ENCODE assay signal across 8 mouse cellular contexts in the genomic region with DNA sequence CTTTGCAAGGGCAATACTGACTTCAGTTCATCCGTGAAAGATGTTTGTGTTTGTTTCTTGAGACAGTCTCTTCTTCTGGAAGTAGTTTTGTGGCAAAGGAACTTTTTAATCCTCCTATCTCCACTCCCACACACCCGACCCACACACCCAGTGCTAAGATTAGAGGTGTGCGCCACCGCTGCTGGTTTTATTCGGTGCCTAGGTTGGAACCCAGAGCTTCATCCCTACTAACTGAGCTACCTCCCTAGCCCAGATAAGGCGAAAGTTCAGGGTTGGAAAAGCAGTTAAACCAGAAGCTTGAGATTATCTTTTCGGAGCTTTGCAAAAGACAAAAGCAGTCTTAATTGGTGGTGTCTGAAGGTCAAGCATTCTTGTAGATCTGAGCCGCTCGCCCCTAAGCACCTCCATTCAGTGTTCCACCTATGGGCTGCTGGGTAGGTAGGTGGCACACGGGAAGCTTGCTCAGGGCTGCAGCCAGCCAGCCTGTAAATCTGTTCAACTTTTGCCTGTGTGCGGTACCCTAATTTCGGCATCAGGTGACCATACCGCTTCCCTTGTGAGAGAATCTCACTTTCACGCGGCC. TPM values are rescaled to one million over a fixed set of nuclear protein-coding genes. Genes with fewer than 3 reads are reported as not detected.
DNase-seq lines count a peak whose midpoint lies in the region; ATAC-seq lines count a peak whose summit lies in the region.

No protein-coding gene starts in this region.

- H3K9me3 ChIP-seq in megakaryocyte, embryonic 14.5 days, result peaks cover 7% of the 10 kb centered on the region; the same call in 1 of the 2 replicates
- H3K9me3 ChIP-seq in forebrain, embryonic 10.5 days, result no peaks in the 10 kb centered on the region
- H3K9me3 ChIP-seq in limb, embryonic 12.5 days, result peaks cover 3% of the 10 kb centered on the region; the same call in 1 of the 2 replicates

- 30% methylated on average over 15 of the region's 15 CpGs for WGBS in forebrain, embryonic 10.5 days
- 23% methylated on average over 15 of the region's 15 CpGs for WGBS in limb, embryonic 12.5 days

- ATAC-seq in megakaryocyte, adult 5-6 weeks (ENCODE audit: poor library complexity, severe bottlenecking), result no peak
- ATAC-seq in limb, embryonic 12.5 days (ENCODE audit: insufficient number of reproducible peaks, insufficient read depth, low FRiP score, low TSS enrichment, low read depth), result no peak

- no peak for DNase-seq in forebrain, embryonic 10.5 days (ENCODE audit: extremely low spot score, low spot score)
- DNase-seq in splenic B cell, adult 2 months (ENCODE audit: low read depth, low spot score), result peak; percentile 20
- DNase-seq in adrenal gland, adult 2 months, result no peak
- no peak for DNase-seq in cerebellum, adult 9-11 months
- DNase-seq in adrenal gland, postnatal 14 days, result no peak

- peak overlapping the region; percentile 80 for H3K27ac ChIP-seq in forebrain, embryonic 10.5 days
- no peak overlapping the region for H3K27ac ChIP-seq in limb, embryonic 12.5 days

- peak overlapping the region; percentile 93 for H3K4me3 ChIP-seq in megakaryocyte, embryonic 14.5 days (replicated peaks)
- H3K4me3 ChIP-seq in forebrain, embryonic 10.5 days, result peak overlapping the region; percentile 65
- H3K4me3 ChIP-seq in limb, embryonic 12.5 days (replicated peaks), result peak overlapping the region; percentile 55

- no peaks in the 10 kb centered on the region for H3K36me3 ChIP-seq in megakaryocyte, embryonic 14.5 days (replicated peaks; ENCODE audit: low read length)
- H3K36me3 ChIP-seq in forebrain, embryonic 10.5 days (replicated peaks), result no peaks in the 10 kb centered on the region
- H3K36me3 ChIP-seq in limb, embryonic 12.5 days, result no peaks in the 10 kb centered on the region
- no peaks in the 10 kb centered on the region for H3K36me3 ChIP-seq in splenic B cell, adult 2 months (ENCODE audit: control insufficient read depth, insufficient read depth, low read length, poor library complexity, severe bottlenecking)

- H3K4me2 ChIP-seq in limb, embryonic 12.5 days, result peak overlapping the region; percentile 68

- peaks cover 4% of the 10 kb centered on the region for H3K27me3 ChIP-seq in megakaryocyte, embryonic 14.5 days (replicated peaks)
- peaks cover 28% of the 10 kb centered on the region for H3K27me3 ChIP-seq in forebrain, embryonic 10.5 days (ENCODE audit: poor library complexity, severe bottlenecking)
- H3K27me3 ChIP-seq in limb, embryonic 12.5 days, result peaks cover 7% of the 10 kb centered on the region; the same call in 1 of the 2 replicates
- H3K27me3 ChIP-seq in splenic B cell, adult 2 months (ENCODE audit: control insufficient read depth, insufficient read depth, low read length, poor library complexity, severe bottlenecking), result no peaks in the 10 kb centered on the region

- peak overlapping the region; percentile 64 for H3K9ac ChIP-seq in limb, embryonic 12.5 days (replicated peaks)

- peaks cover 34% of the 10 kb centered on the region for H3K4me1 ChIP-seq in megakaryocyte, embryonic 14.5 days
- H3K4me1 ChIP-seq in forebrain, embryonic 10.5 days, result peaks cover 20% of the 10 kb centered on the region
- peaks cover 6% of the 10 kb centered on the region; the same call in 1 of the 2 replicates for H3K4me1 ChIP-seq in limb, embryonic 12.5 days (replicated peaks)

RNA-seq across cellular contexts. Expression of gene Kyat3, which starts 0.6 kb away (rescaled TPM):
- 1.00 and 1.2 TPM in 2 replicates for polyA plus RNA-seq in megakaryocyte, embryonic 14.5 days (2012; ENCODE audit: insufficient read depth, low replicate concordance)
- total RNA-seq in megakaryocyte, adult 5-6 weeks (2015), result 6.8 and 9.2 TPM in 2 replicates
- total RNA-seq in megakaryocyte, adult 5-6 weeks (2017), result 8.3 and 10.2 TPM in 2 replicates
- 11.1 and 13.2 TPM in 2 replicates for polyA plus RNA-seq in forebrain, embryonic 10.5 days (2016; fragmentation: Nextera tagmentation; extraction: Ambion mirVana)
- polyA plus RNA-seq in limb, embryonic 12.5 days (2016; fragmentation: Nextera tagmentation; extraction: Ambion mirVana), result 15.3 and 15.7 TPM in 2 replicates
- 10 to 100 TPM; 30.7 to 36.2 TPM for total RNA-seq in adrenal gland, adult 2 months (2021)
- 1.5 and 2.5 TPM in 2 replicates for polyA plus RNA-seq in adrenal gland, adult 2 months (2012; rRNA removed)
- 32.6 and 41.8 TPM in 2 replicates for total RNA-seq in adrenal gland, postnatal 14 days (2021)
